Mouse (Mus musculus) myocyte (in vitro differentiated cells): Measurements from ENCODE around the gene Spag6. TPM values are rescaled to one million over a fixed set of nuclear protein-coding genes. Genes with fewer than 3 reads are reported as not detected.
A peak's percentile ranks its signal among the peaks of the same experiment; 100 is the strongest.

Experiments used
- H3K27me3 ChIP-seq: one replicate; pipeline ENCODE4 v1.6.1; 2011; ENCODE audit not compliant: control insufficient read depth, insufficient read depth, insufficient read length
- H3K36me3 ChIP-seq: one replicate; pipeline ENCODE4 v1.6.1; 2011; ENCODE audit not compliant: control insufficient read depth, insufficient read depth
- H3K4me2 ChIP-seq: one replicate; pipeline ENCODE4 v1.6.1; 2011; ENCODE audit warnings: low read depth, control low read depth
- H3K4me3 ChIP-seq: one replicate; pipeline ENCODE4 v1.5.1; 2011; ENCODE audit warnings: mild to moderate bottlenecking, control low read depth, moderate library complexity
- H3K79me2 ChIP-seq: one replicate; pipeline ENCODE4 v1.6.1; 2011; ENCODE audit not compliant: control insufficient read depth, insufficient read depth
- H3ac ChIP-seq: one replicate; pipeline ENCODE4 v1.6.1; 2011; ENCODE audit not compliant: control insufficient read depth, insufficient read length
- CEBPB ChIP-seq: IDR thresholded peaks from 2 replicates; pipeline ENCODE4 v1.6.1; 2011; ENCODE audit warnings: mild to moderate bottlenecking, moderate library complexity; ENCODE audit not compliant: poor library complexity, insufficient read depth, severe bottlenecking
- E2F4 ChIP-seq: IDR thresholded peaks from one replicate; pipeline ENCODE4 v1.6.1; 2011; ENCODE audit warnings: mild to moderate bottlenecking, control low read depth, moderate library complexity; ENCODE audit not compliant: insufficient read depth
- MAX ChIP-seq: IDR thresholded peaks from one replicate; pipeline ENCODE4 v1.6.1; 2011; ENCODE audit warnings: low read depth, mild to moderate bottlenecking, control low read depth
- MYOD1 ChIP-seq, 3 experiments: IDR thresholded peaks; one replicate each; pipeline ENCODE4 v1.6.1; 2011; ENCODE audit warnings: control low read depth in 2 of 3, low read depth in 2 of 3, mild to moderate bottlenecking in 2 of 3, moderate library complexity in 1 of 3; ENCODE audit not compliant: insufficient read length in 2 of 3, control insufficient read depth in 1 of 3
- MYOG ChIP-seq, 3 experiments: IDR thresholded peaks; one replicate each; pipeline ENCODE4 v1.6.1; 2011; ENCODE audit warnings: control low read depth in 2 of 3, low read depth in 2 of 3, mild to moderate bottlenecking in 2 of 3; ENCODE audit not compliant: insufficient read length in 2 of 3, control insufficient read depth in 1 of 3, insufficient read depth in 1 of 3
- POLR2A ChIP-seq: IDR thresholded peaks from one replicate; pipeline ENCODE4 v1.6.1; 2011; ENCODE audit warnings: low read depth, mild to moderate bottlenecking, control low read depth, moderate library complexity; ENCODE audit not compliant: insufficient read length
- POLR2AphosphoS2 ChIP-seq: IDR thresholded peaks from one replicate; pipeline ENCODE4 v1.6.1; 2011; ENCODE audit warnings: low read depth, control low read depth; ENCODE audit not compliant: insufficient read length
- REST ChIP-seq: IDR thresholded peaks from one replicate; pipeline ENCODE4 v1.6.1; 2011; ENCODE audit warnings: mild to moderate bottlenecking, control low read depth, moderate library complexity; ENCODE audit not compliant: insufficient read depth, insufficient read length
- SRF ChIP-seq: IDR thresholded peaks from one replicate; pipeline ENCODE4 v1.6.1; 2011; ENCODE audit warnings: low read depth; ENCODE audit not compliant: control insufficient read depth, insufficient read length
- TCF12 ChIP-seq: IDR thresholded peaks from one replicate; pipeline ENCODE4 v1.6.1; 2011; ENCODE audit warnings: mild to moderate bottlenecking, control low read depth; ENCODE audit not compliant: poor library complexity, insufficient read depth, severe bottlenecking
- TCF3 ChIP-seq: IDR thresholded peaks from one replicate; pipeline ENCODE4 v1.6.1; 2011; ENCODE audit warnings: low read depth, control low read depth; ENCODE audit not compliant: insufficient read length
- USF1 ChIP-seq: IDR thresholded peaks from one replicate; pipeline ENCODE4 v1.6.1; 2011; ENCODE audit warnings: low read depth, mild to moderate bottlenecking, control low read depth, moderate library complexity
- polyA plus RNA-seq: library from polyadenylated mRNA; unstranded; fragments of >200 nt; fragmentation: generic; extraction: Trizol; gene quantifications from one replicate; pipeline ENCODE4 v1.2.1, GENCODE M21; 2012; ENCODE audit warnings: missing spikeins

Spag6 gene
- polyA plus RNA-seq, 1 experiment, result 0.62 TPM

GRCm38 (mm10) chr2:18675681-18676456 lies 18.0 kb upstream of the Spag6 start:
- Histone ChIP-seq H3K79me2 (peaks cover 45% of the 10 kb centered on the region), H3K4me3 (peak overlapping the region; percentile 60), H3K4me2 (peak overlapping the region; percentile 76), H3K27me3 (no peaks in the 10 kb centered on the region), H3K36me3 (no peaks in the 10 kb centered on the region), H3ac (peak overlapping the region; percentile 62)
- TF ChIP-seq CEBPB (no peak), SRF (no peak), POLR2A (peak; percentile 4), E2F4 (no peak), MYOG (IDR thresholded peaks at IDR 0.05; ENCODE audit: control insufficient read depth in 1 of 3, insufficient read depth in 1 of 3, insufficient read length in 2 of 3, low read depth in 2 of 3) (no peak), TCF12 (no peak), TCF3 (no peak), POLR2AphosphoS2 (peak; percentile 34), MAX (no peak), REST (no peak), MYOD1 (IDR thresholded peaks at IDR 0.05; ENCODE audit: control insufficient read depth in 1 of 3, insufficient read length in 2 of 3, low read depth in 2 of 3) (no peak)

- TF ChIP-seq POLR2AphosphoS2 (peak; percentile 71), MYOD1 (IDR thresholded peaks at IDR 0.05; ENCODE audit: control insufficient read depth in 1 of 3, insufficient read length in 2 of 3, low read depth in 2 of 3) (peak in 1 of 3 experiments; percentile 6), USF1 (peak; percentile 62), SRF (no peak), MAX (no peak), TCF3 (no peak)
These were observed 17.3 kb upstream of the Spag6 start for GRCm38 (mm10) chr2:18676457-18676935.

GRCm38 (mm10) chr2:18676936-18677491 lies 16.8 kb upstream of the Spag6 start, which contains the start of gene Bmi1:
TSS of gene Bmi1 (plus strand) at chr2:18677018.
- H3K4me2 ChIP-seq, result peak within 1 kb of the TSS; percentile 85
- H3K27me3 ChIP-seq, result no peaks in the 10 kb centered on the region
- TF ChIP-seq POLR2A (peak; percentile 48), SRF (no peak), POLR2AphosphoS2 (peak; percentile 48), MYOG (IDR thresholded peaks at IDR 0.05; ENCODE audit: control insufficient read depth in 1 of 3, insufficient read depth in 1 of 3, insufficient read length in 2 of 3, low read depth in 2 of 3) (no peak), REST (no peak), TCF3 (no peak)
- H3K36me3 ChIP-seq, result peaks cover 3% of the 10 kb centered on the region
- H3K79me2 ChIP-seq, result peaks cover 45% of the 10 kb centered on the region
- H3ac ChIP-seq, result peak within 1 kb of the TSS; percentile 62
- H3K4me3 ChIP-seq, result peak within 1 kb of the TSS; percentile 60

More at GRCm38 (mm10) chr2:18676457-18676935, 17.3 kb upstream of the Spag6 start:
- peaks cover 45% of the 10 kb centered on the region for H3K79me2 ChIP-seq
- H3K27me3 ChIP-seq, result no peaks in the 10 kb centered on the region
- no peaks in the 10 kb centered on the region for H3K36me3 ChIP-seq
- peak overlapping the region; percentile 76 for H3K4me2 ChIP-seq
- peak overlapping the region; percentile 60 for H3K4me3 ChIP-seq
- peak overlapping the region; percentile 62 for H3ac ChIP-seq

- H3K4me2 ChIP-seq, result peak overlapping the region; percentile 85
These were observed 16.0 kb upstream of the Spag6 start for GRCm38 (mm10) chr2:18677631-18678471.

More at GRCm38 (mm10) chr2:18677631-18678471, 16.0 kb upstream of the Spag6 start:
- Histone ChIP-seq H3K4me3 (peak overlapping the region; percentile 60), H3K27me3 (no peaks in the 10 kb centered on the region), H3K79me2 (peaks cover 41% of the 10 kb centered on the region), H3ac (peak overlapping the region; percentile 62), H3K36me3 (peaks cover 8% of the 10 kb centered on the region)
- TF ChIP-seq POLR2A (peak; percentile 22), MYOD1 (IDR thresholded peaks at IDR 0.05; ENCODE audit: control insufficient read depth in 1 of 3, insufficient read length in 2 of 3, low read depth in 2 of 3) (no peak)
